Mouse (Mus musculus) limb, embryonic 11.5 days (tissue): ENCODE results near the gene Hoxc8. TPM values are rescaled to one million over a fixed set of nuclear protein-coding genes. Genes with fewer than 3 reads are reported as not detected.

Experiments
- ATAC-seq: fragments of 200-750 bp; cut with Nextera tagmentation; 2 replicates; pipeline ENCODE4 v1.8.0; 2017; ENCODE audit warnings: low read depth; ENCODE audit not compliant: insufficient number of reproducible peaks, low FRiP score, low TSS enrichment
- DNase-seq: peaks from one replicate; pipeline ENCODE4 v3.0.0-alpha.2; 2015; ENCODE audit warnings: low spot score
- H3K27ac ChIP-seq: fragments of 300-500 bp; sonication (generic); replicated peaks from 2 replicates; pipeline ENCODE4 v1.5.1; 2014; ENCODE audit warnings: low read depth, mild to moderate bottlenecking, low read length
- H3K27me3 ChIP-seq: fragments of 300-500 bp; sonication (generic); 2 replicates; pipeline ENCODE4 v1.6.1; 2014; ENCODE audit warnings: mild to moderate bottlenecking, low read length, mixed read lengths; ENCODE audit not compliant: control insufficient read depth, insufficient read depth
- H3K36me3 ChIP-seq: fragments of 300-500 bp; sonication (generic); 2 replicates; pipeline ENCODE4 v1.6.1; 2014; ENCODE audit warnings: mild to moderate bottlenecking, low read length, moderate library complexity, mixed read lengths; ENCODE audit not compliant: control insufficient read depth, insufficient read depth
- H3K4me1 ChIP-seq: fragments of 300-500 bp; sonication (generic); 2 replicates; pipeline ENCODE4 v1.6.1; 2014; ENCODE audit warnings: low read length, mixed read lengths; ENCODE audit not compliant: control insufficient read depth, insufficient read depth
- H3K4me2 ChIP-seq: fragments of 300-500 bp; sonication (generic); 2 replicates; pipeline ENCODE4 v1.6.1; 2014; ENCODE audit warnings: low read depth, mild to moderate bottlenecking, moderate library complexity; ENCODE audit not compliant: severe bottlenecking
- H3K4me3 ChIP-seq: fragments of 300-500 bp; sonication (generic); 2 replicates; pipeline ENCODE4 v1.5.1; 2014; ENCODE audit warnings: low read depth, low read length
- H3K9ac ChIP-seq: fragments of 300-500 bp; sonication (generic); 2 replicates; pipeline ENCODE4 v1.6.1; 2014; ENCODE audit warnings: mild to moderate bottlenecking, low read length
- H3K9me3 ChIP-seq: fragments of 300-500 bp; sonication (generic); 2 replicates; pipeline ENCODE4 v1.6.1; 2016; ENCODE audit warnings: low read length; ENCODE audit not compliant: control insufficient read depth
- WGBS: fragments of 180-500 bp; shearing (Covaris S2); extraction: QIAGEN DNeasy Blood & Tissue Kit; methylation state at CpG from one replicate; pipeline ENCODE4 v1.1.7; 2014; 5-methylcytosine and 5-hydroxymethylcytosine counted together
- polyA plus RNA-seq: library from polyadenylated mRNA; unstranded; fragments of >200 nt; fragmentation: Nextera tagmentation; extraction: Ambion mirVana; gene quantifications from 2 replicates; pipeline ENCODE4 v1.2.1, GENCODE M21; 2014

Hoxc8 gene
- polyA plus RNA-seq, 1 experiment from 2014 or later: 4.8 TPM

DNA sequence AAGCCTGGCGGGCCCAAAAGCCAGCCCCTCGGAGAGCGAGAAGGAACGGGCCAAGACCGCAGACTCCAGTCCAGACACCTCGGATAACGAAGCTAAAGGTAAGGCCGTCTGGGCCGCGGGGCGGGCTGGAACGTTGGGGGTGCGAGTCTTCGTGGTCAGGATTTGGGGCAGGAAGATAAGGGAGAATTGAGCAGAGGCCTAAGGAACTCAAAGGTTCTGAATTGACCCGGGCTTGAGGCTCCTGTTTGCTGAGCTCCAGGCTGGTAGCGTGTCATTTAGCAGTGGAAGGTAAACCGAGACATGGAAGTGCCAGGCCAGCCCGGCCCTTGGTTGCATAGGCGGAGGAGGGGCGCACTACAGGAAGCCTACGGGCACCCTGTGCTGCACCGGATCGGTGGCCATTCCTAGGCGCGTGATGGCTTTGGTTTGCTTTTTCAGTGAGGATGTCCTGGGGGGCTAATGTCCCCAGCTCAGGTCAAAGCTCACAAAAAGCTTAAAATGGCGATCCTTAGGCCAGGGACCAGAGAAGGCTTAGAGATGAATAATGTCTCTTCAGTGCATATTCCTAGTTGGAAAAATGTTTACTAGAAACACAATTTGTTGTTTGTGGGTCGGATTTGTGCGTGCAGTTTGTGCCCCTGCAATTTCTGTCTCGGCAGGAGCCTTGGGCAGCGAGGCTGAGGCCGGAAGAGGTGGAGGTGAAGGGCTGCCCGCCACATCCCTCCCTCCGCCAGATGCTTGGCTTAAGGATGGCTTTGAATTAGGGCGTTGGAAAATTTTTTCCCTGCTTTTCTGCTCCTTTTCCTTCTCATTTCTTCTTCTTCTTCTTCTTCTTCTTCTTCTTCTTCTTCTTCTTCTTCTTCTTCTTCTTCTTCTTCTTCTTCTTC is 22.7 kb upstream of the Hoxc8 start:
- H3K27me3 ChIP-seq: peaks cover 62% of the 10 kb centered on the region
- peaks cover 9% of the 10 kb centered on the region; the same call in 1 of the 2 replicates for H3K4me1 ChIP-seq
- H3K9ac ChIP-seq: peak overlapping the region; percentile 92
- ATAC-seq: no peak
- peak overlapping the region; percentile 64 for H3K4me2 ChIP-seq
- no peak for DNase-seq
- peak overlapping the region; percentile 55 for H3K4me3 ChIP-seq
- H3K9me3 ChIP-seq: no peaks in the 10 kb centered on the region
- 1% methylated on average over 34 of the region's 34 CpGs for WGBS
- no peaks in the 10 kb centered on the region for H3K36me3 ChIP-seq
- peak overlapping the region; percentile 75 for H3K27ac ChIP-seq

DNA sequence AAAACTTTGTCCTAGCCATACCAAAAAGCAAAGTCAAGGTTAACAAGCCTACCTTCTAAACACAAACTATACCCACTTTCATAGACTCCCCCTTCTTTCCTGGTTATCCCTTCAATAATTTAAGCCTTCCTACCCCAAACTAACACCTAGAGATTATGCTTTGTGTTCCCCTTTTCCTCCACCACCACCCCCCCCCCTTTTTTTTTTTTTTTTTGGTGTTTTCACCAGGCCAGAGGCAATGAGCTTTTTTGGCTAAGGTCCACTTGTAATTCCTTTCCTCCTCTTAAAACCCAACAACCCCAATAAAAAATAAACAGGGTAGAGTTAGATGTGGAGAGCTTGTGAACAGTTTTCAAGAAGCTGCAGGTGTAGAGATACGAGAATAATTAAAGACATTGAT is 21.1 kb upstream of the Hoxc8 start:
- peak overlapping the region; percentile 38 for H3K4me2 ChIP-seq

DNA sequence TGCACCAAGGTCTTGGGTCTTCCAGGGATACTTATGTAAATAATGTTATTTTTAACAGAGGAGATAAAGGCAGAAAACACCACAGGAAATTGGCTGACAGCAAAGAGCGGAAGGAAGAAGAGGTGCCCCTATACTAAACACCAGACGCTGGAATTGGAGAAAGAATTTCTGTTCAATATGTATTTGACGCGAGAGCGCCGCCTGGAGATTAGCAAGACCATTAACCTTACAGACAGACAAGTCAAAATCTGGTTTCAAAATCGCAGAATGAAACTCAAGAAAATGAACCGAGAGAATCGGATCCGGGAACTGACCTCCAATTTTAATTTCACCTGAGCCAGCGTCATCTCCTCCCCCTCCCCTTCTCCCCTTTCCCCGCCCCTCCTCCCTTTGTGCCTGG is 19.7 kb upstream of the Hoxc8 start:
- H3K9ac ChIP-seq: peak overlapping the region; percentile 41
- H3K4me2 ChIP-seq: peak overlapping the region; percentile 38
- no peaks in the 10 kb centered on the region for H3K9me3 ChIP-seq
- no peaks in the 10 kb centered on the region for H3K36me3 ChIP-seq
- ATAC-seq: no peak
- DNase-seq: no peak
- H3K4me1 ChIP-seq: peaks cover 12% of the 10 kb centered on the region
- H3K27ac ChIP-seq: no peak overlapping the region
- H3K4me3 ChIP-seq: peak overlapping the region; percentile 3
- under 1% methylated on average over 12 of the region's 12 CpGs for WGBS
- H3K27me3 ChIP-seq: peaks cover 76% of the 10 kb centered on the region

More for the DNA sequence above, 21.1 kb upstream of the Hoxc8 start:
- no peak for ATAC-seq
- Histone ChIP-seq H3K36me3 (no peaks in the 10 kb centered on the region), H3K27ac (no peak overlapping the region), H3K9me3 (no peaks in the 10 kb centered on the region), H3K27me3 (peaks cover 71% of the 10 kb centered on the region), H3K4me3 (peak overlapping the region; percentile 55; the same call in 1 of the 2 replicates), H3K4me1 (peaks cover 15% of the 10 kb centered on the region), H3K9ac (peak overlapping the region; percentile 35; the same call in 1 of the 2 replicates)
- WGBS: 25% methylated on average over 1 of the region's 1 CpGs
- no peak for DNase-seq

DNA sequence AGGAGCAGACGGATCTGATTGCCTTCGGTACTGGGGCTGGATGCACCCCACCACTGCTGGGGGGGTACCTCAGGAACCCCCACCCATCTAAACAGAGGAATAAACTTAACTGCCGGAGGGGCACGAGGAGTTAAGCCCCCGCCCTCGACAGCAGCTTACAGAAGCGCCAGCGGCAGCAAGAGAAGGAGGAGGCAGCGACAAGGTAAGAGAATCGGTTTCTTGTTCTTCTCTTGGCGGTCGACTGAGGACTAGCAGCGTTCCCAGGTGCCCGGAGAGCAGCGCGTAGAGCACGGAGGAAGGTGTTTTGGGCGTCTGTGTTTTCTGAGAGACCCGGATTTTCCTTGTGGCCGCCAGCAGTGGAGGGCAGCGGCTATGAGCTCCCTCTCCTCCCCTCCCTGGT is 18.2 kb upstream of the Hoxc8 start:
- Histone ChIP-seq H3K4me1 (peaks cover 18% of the 10 kb centered on the region), H3K27ac (peak overlapping the region; percentile 6), H3K4me2 (peak overlapping the region; percentile 56), H3K36me3 (no peaks in the 10 kb centered on the region), H3K9me3 (no peaks in the 10 kb centered on the region), H3K27me3 (peaks cover 70% of the 10 kb centered on the region), H3K9ac (peak overlapping the region; percentile 55), H3K4me3 (peak overlapping the region; percentile 20)
- WGBS: 1% methylated on average over 21 of the region's 21 CpGs
- ATAC-seq: no peak
- DNase-seq: peak; percentile 66

GRCm38 (mm10) chr15:102972753-102973152 is 17.7 kb upstream of the Hoxc8 start:
- Histone ChIP-seq H3K9ac (peak overlapping the region; percentile 55), H3K27me3 (peaks cover 68% of the 10 kb centered on the region), H3K4me1 (peaks cover 18% of the 10 kb centered on the region), H3K4me3 (peak overlapping the region; percentile 20), H3K9me3 (no peaks in the 10 kb centered on the region), H3K36me3 (no peaks in the 10 kb centered on the region), H3K4me2 (peak overlapping the region; percentile 56), H3K27ac (peak overlapping the region; percentile 6; the same call in 1 of the 2 replicates)
- 3% methylated on average over 6 of the region's 6 CpGs for WGBS
- ATAC-seq (no peak), DNase-seq (no peak)

DNA sequence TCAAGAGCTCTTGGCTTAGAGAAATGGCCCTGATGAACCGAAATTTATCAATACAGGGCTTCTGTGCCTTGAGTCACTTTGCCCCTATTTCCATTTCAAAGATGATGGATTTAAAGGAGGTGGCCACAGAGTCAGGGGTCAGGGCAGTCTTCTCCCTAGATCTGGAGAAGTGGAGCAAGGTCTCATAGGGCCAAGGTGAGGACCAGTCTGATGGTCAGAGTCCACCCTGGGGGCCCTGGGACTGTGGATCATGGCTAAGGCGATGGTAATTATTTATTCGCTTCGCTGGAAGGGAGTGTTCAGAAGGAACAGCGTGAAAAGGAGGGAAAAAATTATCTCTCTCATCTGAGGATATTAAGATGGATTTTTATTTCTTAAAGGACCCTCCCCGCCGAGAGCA is 15.4 kb upstream of the Hoxc8 start:
- H3K27me3 ChIP-seq: peaks cover 75% of the 10 kb centered on the region
- peaks cover 31% of the 10 kb centered on the region for H3K4me1 ChIP-seq
- peak overlapping the region; percentile 76 for H3K9ac ChIP-seq
- peak overlapping the region; percentile 84; the same call in 1 of the 2 replicates for H3K27ac ChIP-seq
- ATAC-seq (no peak), DNase-seq (no peak)
- 2% methylated on average over 7 of the region's 7 CpGs for WGBS
- H3K36me3 ChIP-seq: no peaks in the 10 kb centered on the region
- peak overlapping the region; percentile 33 for H3K4me3 ChIP-seq
- H3K4me2 ChIP-seq: peak overlapping the region; percentile 53
- no peaks in the 10 kb centered on the region for H3K9me3 ChIP-seq

DNA sequence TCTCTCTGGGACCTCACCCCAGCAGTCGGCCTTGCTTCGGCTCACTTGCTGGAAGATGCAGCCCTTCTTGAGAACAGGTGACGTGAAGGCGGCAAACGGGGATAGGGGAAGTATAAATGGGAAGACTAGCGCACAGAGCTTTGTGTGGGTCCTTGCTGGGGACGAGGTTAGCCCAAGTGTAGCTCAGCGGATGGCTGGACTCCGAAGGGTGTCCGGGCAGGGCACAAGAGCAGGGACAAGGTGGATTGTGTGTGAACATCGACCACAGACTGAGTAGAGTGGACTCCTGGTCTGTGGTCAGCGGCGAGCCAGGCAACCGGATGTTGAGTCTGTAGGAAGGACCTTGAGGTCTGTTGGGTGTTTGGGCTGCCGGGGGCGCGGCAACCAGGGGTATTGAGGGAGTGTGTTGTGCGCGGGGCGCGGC is 14.7 kb upstream of the Hoxc8 start:
- H3K27ac ChIP-seq: peak overlapping the region; percentile 84
- peak overlapping the region; percentile 76 for H3K9ac ChIP-seq
- ATAC-seq (no peak), DNase-seq (peak; percentile 73)
- WGBS: under 1% methylated on average over 21 of the region's 21 CpGs
- H3K4me3 ChIP-seq: peak overlapping the region; percentile 33
- H3K4me1 ChIP-seq: peaks cover 35% of the 10 kb centered on the region
- no peaks in the 10 kb centered on the region for H3K9me3 ChIP-seq
- no peaks in the 10 kb centered on the region for H3K36me3 ChIP-seq
- peak overlapping the region; percentile 53 for H3K4me2 ChIP-seq
- H3K27me3 ChIP-seq: peaks cover 75% of the 10 kb centered on the region

- ATAC-seq: no peak
- Histone ChIP-seq H3K36me3 (no peaks in the 10 kb centered on the region), H3K4me3 (peak within 1 kb of the TSS; percentile 33), H3K9me3 (no peaks in the 10 kb centered on the region), H3K27me3 (peaks cover 75% of the 10 kb centered on the region), H3K9ac (peak within 1 kb of the TSS; percentile 76), H3K4me1 (peaks cover 35% of the 10 kb centered on the region), H3K4me2 (peak within 1 kb of the TSS; percentile 53), H3K27ac (peak within 1 kb of the TSS; percentile 84)
- DNase-seq: no peak
- WGBS: 2% methylated on average over 19 of the region's 20 CpGs
Measured at GRCm38 (mm10) chr15:102976171-102976570, 14.2 kb upstream of the Hoxc8 start, which contains the start of gene Hoxc9. Hoxc9 (plus strand) TSS chr15:102976439.
